Mouse (Mus musculus) CH12F3 (cell line): ENCODE measurements around the gene Hnrnpdl.

ENCODE experiments used
- in situ Hi-C: fragments of 300-500 bp; cut with MboI; formaldehyde crosslinking; loops from 2 replicates; pipeline ENCODE4 v1.14.3; 2020; ENCODE audit warnings: low sequenced_read_pairs

The Hnrnpdl gene

DNA sequence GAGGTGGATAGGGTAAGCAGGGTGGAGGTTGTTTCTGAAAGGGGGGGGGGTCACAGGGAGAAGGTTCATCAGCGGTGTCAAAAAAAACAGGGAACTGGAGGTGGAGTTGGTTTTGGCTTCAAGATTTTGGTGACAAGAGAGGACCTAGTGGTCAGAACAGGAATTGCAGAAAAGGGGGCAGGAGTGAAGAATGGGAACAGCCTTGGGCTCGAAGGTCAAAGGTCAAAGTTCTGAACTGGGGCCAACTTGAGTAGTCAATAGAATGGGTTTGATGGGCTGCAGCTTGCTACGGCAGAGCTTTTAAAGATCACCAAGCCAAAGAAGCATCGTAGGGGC lies 32.5 kb downstream of the Hnrnpdl start:
- in situ Hi-C loops: no loop called here

DNA sequence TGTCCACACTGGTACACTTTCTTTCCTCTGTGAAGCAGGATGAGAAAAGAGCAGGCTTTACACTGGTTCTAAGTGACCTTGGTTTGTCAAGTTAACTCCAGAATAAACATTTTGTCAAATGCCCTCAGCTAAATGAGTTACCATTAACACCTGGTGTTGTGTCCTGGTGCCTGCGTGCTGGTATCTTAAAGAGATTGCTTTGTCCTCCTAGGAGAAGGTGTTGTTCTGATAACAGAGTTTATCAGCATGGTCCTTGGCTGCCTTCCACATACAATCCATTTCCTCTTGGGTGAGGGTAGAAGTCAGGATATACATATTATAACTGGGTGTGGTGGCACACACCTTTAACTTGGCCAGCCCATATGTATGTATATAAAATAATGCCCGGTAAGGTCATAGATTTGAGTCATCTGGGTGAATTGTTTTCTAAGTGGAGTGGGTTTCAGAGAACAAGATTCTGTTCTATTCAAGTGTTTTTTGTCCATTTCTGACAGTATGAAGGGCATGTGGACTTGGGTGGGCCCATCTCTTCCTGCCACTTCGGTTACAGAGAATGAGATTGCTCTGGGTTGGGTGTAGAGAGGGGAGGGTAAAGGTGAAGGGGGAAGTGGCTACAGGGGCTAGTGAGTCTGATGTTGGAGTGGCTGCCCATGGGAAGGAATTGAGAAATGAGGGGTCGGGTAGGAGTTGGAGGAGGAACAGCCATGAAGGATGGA lies 33.0 kb downstream of the Hnrnpdl start:
- in situ Hi-C loops: no loop called here

DNA sequence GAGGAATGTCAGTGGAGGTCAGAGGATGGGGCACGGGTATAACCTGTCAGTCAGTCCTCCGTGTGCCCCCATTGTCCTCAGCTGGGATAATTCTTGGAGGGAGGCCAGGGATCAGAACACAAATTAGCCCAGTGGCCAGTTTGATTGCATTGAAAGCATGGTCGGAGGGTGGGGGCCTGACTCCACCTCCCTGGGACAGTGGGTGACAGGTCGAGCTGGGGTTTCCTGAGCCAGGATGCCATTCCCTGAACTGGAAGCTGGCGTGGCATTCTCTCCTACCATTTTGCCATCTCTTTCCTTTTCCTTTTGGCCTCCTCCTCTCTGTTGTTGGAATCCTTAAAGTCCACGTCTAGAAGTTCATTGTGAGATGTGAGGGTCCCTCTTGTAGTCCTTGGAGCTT lies 33.6 kb downstream of the Hnrnpdl start:
- in situ Hi-C loops: no loop called here

DNA sequence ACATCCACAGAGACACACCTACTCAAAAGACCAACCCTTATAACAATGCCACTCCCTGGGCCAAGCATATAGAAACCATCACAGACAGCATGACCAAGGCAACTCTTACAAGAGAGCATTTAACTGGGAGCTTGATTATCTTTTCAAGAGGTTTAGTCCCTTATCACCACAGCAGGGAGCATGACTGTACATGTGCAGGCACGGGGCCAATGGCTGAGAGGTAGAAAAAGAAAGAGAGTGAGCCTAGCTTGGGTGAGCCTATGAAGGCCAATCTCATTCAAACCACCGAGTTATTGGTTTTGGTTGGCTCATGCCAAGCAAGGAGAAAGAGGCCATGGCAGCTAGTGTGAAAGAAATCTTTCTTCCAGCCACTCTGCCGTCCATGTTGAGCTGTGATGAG lies 34.0 kb downstream of the Hnrnpdl start:
- in situ Hi-C loops: no loop called here

DNA sequence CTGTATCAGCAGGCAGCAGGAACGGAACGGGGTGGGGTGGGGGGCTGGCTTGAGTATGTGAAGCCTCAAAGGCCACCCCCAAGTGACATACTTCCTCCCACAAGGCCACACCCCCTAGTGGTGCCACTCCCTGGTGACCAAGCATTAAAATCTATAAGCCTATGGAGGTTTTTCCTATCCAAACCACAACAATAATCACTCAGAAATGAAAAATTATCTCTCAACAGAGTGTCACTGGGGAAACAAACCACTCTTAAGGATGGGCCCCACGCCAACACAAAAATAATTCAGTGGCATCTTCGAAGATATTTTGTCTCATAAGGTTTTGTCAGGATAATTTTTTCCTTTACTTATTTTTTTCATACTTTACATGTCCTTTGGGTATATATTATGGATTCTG lies 35.6 kb downstream of the Hnrnpdl start:
- in situ Hi-C loops: no loop called here

DNA sequence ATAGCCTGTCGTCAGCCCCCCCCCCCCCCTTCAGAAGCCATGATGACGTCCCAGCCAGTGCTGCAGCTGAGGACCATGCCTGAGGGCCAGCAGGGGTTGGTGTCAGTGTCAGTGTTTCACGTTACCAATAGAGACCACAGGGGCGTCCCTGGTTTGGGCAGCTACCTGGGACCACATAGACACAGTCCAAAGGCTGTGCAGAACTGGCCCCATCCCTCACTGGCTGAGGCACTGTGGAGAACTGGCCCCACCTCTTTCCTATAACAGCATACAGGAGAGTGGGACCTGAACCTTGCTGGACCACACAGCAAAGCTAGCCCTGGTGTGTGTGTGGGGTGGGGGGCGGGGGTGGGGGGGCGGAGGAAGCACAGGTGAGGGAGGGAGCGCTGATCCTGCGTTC lies 39.0 kb downstream of the Hnrnpdl start:
- in situ Hi-C loops: no loop called here

DNA sequence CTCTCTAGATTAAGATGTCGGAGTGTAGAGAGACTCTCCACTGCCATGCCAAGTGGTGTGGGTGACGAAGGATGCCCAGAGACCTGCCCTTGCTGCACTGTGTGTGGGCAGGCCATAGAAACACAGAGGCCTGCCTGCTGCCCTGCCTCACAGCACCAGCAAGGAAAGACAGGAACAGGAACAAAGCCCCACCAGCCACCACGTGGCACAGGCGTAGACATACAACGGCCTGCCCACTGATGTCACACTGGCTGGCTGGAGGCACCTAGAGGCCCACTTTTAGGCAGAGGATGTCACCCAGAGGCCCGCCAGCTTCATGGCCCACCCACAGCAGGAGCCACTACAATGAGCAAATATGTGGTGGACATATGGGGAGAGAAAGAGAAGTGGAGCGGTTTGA lies 39.4 kb downstream of the Hnrnpdl start:
- in situ Hi-C loops: no loop called here

DNA sequence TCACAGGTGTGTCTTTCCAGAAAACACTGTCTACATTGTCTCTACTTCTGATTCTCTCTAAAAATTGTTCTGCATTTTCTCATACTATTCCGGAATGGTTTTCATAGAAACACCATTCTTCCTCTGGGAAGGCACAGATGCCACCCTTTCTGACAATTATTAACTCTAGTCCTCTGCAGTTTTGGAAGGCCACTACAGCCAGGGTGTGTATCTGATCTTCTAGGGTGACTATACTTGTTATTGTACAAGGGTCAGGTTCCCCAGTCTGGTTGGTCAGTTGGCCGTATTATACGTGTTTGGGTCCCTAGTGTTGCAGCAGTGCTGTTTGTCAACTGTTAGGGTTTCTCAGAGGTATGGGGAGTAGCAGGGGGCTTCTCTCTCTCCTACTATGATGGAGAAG lies 44.8 kb downstream of the Hnrnpdl start:
- in situ Hi-C loops: no loop called here

DNA sequence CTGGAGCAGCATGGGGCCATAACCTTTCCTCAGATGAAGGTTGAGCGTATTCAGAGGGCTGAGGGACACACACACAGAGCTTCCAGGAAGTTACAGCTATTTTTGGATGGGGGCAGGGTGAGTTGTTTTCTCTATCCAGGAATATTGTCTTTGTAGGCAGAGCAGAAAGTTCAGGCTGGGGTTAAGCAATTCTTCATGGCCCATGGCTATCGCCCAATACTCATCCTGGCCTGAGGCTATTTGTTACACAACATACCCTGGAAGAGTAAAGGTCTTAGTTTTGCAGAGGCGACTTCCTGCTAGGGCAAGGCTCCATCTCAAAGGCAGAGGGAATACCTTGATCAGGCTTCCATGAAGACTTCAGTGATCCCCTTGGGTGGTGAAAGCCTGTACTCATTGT lies 45.3 kb downstream of the Hnrnpdl start:
- in situ Hi-C loops: no loop called here
